Mouse (Mus musculus): Measurements from ENCODE around the gene 4931406P16Rik. TPM values are rescaled to one million over a fixed set of nuclear protein-coding genes. Genes with fewer than 3 reads are reported as not detected.

Gene 4931406P16Rik
- 92.0 TPM for polyA plus RNA-seq (2014; fragmentation: Illumina TruSeq; extraction: RNeasy Lipid Tissue Mini Kit (QIAGEN cat#74804); ENCODE audit: low read depth, low replicate concordance)

GRCm38 (mm10) chr7:34313443-34313875 is at the start of gene 4931406P16Rik:
Gene 4931406P16Rik (minus strand): TSS chr7:34313551.

GRCm38 (mm10) chr7:34250738-34251137 is 62.6 kb downstream of the 4931406P16Rik start, which contains the start of gene Gm6096:
Gene Gm6096 (plus strand): TSS chr7:34251038.

GRCm38 (mm10) chr7:34230116-34230515 is 83.2 kb downstream of the 4931406P16Rik start, which contains the start of gene Gpi1:
Gene Gpi1 (minus strand): TSS chr7:34230336.

GRCm38 (mm10) chr7:34196132-34197128 is 116.9 kb downstream of the 4931406P16Rik start, which contains the start of gene Pdcd2l:
Gene Pdcd2l (minus strand): TSS chr7:34196661.

Other genes with a start within 250 kb of the 4931406P16Rik start
- gene Scgb1b30, start 218.1 kb downstream of the 4931406P16Rik start, polyA plus RNA-seq (2014; fragmentation: Illumina TruSeq; extraction: RNeasy Lipid Tissue Mini Kit (QIAGEN cat#74804); ENCODE audit: low read depth, low replicate concordance), result not detected
- gene Wtip, start 180.3 kb downstream of the 4931406P16Rik start, polyA plus RNA-seq (2014; fragmentation: Illumina TruSeq; extraction: RNeasy Lipid Tissue Mini Kit (QIAGEN cat#74804); ENCODE audit: low read depth, low replicate concordance), result 0.70 TPM
- gene Uba2, start 144.0 kb downstream of the 4931406P16Rik start, polyA plus RNA-seq (2014; fragmentation: Illumina TruSeq; extraction: RNeasy Lipid Tissue Mini Kit (QIAGEN cat#74804); ENCODE audit: low read depth, low replicate concordance), result 102 TPM
- 4.0 TPM for gene Pdcd2l, start 116.9 kb downstream of the 4931406P16Rik start, polyA plus RNA-seq (2014; fragmentation: Illumina TruSeq; extraction: RNeasy Lipid Tissue Mini Kit (QIAGEN cat#74804); ENCODE audit: low read depth, low replicate concordance)
- 34.3 TPM for gene Gpi1, start 83.2 kb downstream of the 4931406P16Rik start, polyA plus RNA-seq (2014; fragmentation: Illumina TruSeq; extraction: RNeasy Lipid Tissue Mini Kit (QIAGEN cat#74804); ENCODE audit: low read depth, low replicate concordance)
- gene Gm6096, start 62.5 kb downstream of the 4931406P16Rik start, polyA plus RNA-seq (2014; fragmentation: Illumina TruSeq; extraction: RNeasy Lipid Tissue Mini Kit (QIAGEN cat#74804); ENCODE audit: low read depth, low replicate concordance), result not detected
- 152 TPM for gene Lsm14a, start 79.8 kb upstream of the 4931406P16Rik start, polyA plus RNA-seq (2014; fragmentation: Illumina TruSeq; extraction: RNeasy Lipid Tissue Mini Kit (QIAGEN cat#74804); ENCODE audit: low read depth, low replicate concordance)

Measured in adrenal gland, adult 10 weeks (tissue).